Mouse (Mus musculus) erythroblast, embryonic 14.5 days (primary cell): ENCODE data around the gene Gm12394. TPM values are rescaled to one million over a fixed set of nuclear protein-coding genes. Genes with fewer than 3 reads are reported as not detected.

Experiments
- H3K27me3 ChIP-seq: 2 replicates; pipeline ENCODE4 v1.6.1; 2012; ENCODE audit warnings: inconsistent platforms; ENCODE audit not compliant: control insufficient read depth
- H3K36me3 ChIP-seq: 2 replicates; pipeline ENCODE4 v1.6.1; 2012; ENCODE audit warnings: mild to moderate bottlenecking, inconsistent platforms; ENCODE audit not compliant: control insufficient read depth
- H3K4me1 ChIP-seq: 2 replicates; pipeline ENCODE4 v1.6.1; 2012; ENCODE audit warnings: inconsistent platforms; ENCODE audit not compliant: control insufficient read depth
- H3K4me3 ChIP-seq: replicated peaks from 2 replicates; pipeline ENCODE3; 2012; ENCODE audit warnings: moderate library complexity, mild to moderate bottlenecking, inconsistent platforms
- H3K9me3 ChIP-seq: 2 replicates; pipeline ENCODE4 v1.6.1; 2012; ENCODE audit warnings: low read length, inconsistent platforms, mixed read lengths; ENCODE audit not compliant: control insufficient read depth
- GATA1 ChIP-seq: IDR thresholded peaks from 2 replicates; pipeline ENCODE4 v1.6.1; 2012; ENCODE audit warnings: low read length, inconsistent platforms, mixed read lengths
- TAL1 ChIP-seq: IDR thresholded peaks from 3 replicates; pipeline ENCODE4 v1.6.1; 2012; ENCODE audit warnings: low read length, inconsistent platforms, mixed read lengths
- polyA plus RNA-seq: library from polyadenylated mRNA; stranded (reverse); fragments of >175 nt; gene quantifications from 2 replicates; pipeline ENCODE4 v1.2.3, GENCODE M21; 2012

The Gm12394 gene
- polyA plus RNA-seq, 1 experiment: not detected

GRCm38 (mm10) chr4:42888806-42889205 is 32.2 kb upstream of the Gm12394 start:
- Histone ChIP-seq H3K9me3 (no peaks in the 10 kb centered on the region), H3K36me3 (no peaks in the 10 kb centered on the region), H3K4me3 (no peak overlapping the region), H3K27me3 (peaks cover 4% of the 10 kb centered on the region), H3K4me1 (no peaks in the 10 kb centered on the region)
- TF ChIP-seq TAL1: no peak
- TF ChIP-seq GATA1: no peak

DNA sequence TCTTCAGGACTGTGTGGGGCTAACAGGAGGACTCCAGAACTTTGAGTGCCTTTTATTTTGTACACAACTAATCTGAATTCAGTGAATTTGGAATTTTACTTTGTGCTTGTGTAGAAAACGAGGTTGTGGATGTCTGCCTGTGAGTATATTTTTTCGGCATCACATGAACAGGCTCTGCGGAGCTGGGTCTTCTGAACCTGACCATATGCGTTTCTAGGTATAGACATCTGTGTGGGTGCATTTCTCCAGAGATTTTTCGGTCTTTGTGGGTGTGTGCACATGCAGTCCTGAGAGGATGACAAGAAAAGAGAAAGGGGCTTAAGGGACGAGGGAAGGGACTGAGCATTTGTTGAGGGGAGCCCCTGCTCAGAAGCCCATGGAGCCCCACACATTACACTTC is 30.4 kb upstream of the Gm12394 start:
- no peak overlapping the region for H3K4me3 ChIP-seq
- no peaks in the 10 kb centered on the region for H3K36me3 ChIP-seq
- TF ChIP-seq TAL1: no peak
- TF ChIP-seq GATA1: no peak
- no peaks in the 10 kb centered on the region for H3K4me1 ChIP-seq
- no peaks in the 10 kb centered on the region for H3K9me3 ChIP-seq
- peaks cover 4% of the 10 kb centered on the region for H3K27me3 ChIP-seq

DNA sequence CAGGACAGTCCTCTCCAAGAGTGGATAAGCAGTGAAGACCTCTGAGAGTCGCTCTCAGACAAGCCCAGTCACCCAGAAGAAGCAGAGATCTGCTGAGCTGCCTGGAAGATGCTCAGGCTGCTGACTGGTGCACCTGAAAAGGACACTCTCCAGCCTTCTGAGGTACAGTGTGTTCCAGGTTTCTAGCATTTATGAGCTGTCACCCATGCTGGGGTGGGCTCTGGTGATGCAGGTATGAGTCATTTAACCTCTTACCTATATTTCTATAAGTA is 24.0 kb upstream of the Gm12394 start:
- H3K27me3 ChIP-seq: peaks cover 2% of the 10 kb centered on the region; the same call in 1 of the 2 replicates
- peak overlapping the region; percentile 29 for H3K4me3 ChIP-seq
- H3K9me3 ChIP-seq: no peaks in the 10 kb centered on the region
- TF ChIP-seq TAL1 (no peak), GATA1 (no peak)
- H3K36me3 ChIP-seq: no peaks in the 10 kb centered on the region
- H3K4me1 ChIP-seq: peaks cover 17% of the 10 kb centered on the region

DNA sequence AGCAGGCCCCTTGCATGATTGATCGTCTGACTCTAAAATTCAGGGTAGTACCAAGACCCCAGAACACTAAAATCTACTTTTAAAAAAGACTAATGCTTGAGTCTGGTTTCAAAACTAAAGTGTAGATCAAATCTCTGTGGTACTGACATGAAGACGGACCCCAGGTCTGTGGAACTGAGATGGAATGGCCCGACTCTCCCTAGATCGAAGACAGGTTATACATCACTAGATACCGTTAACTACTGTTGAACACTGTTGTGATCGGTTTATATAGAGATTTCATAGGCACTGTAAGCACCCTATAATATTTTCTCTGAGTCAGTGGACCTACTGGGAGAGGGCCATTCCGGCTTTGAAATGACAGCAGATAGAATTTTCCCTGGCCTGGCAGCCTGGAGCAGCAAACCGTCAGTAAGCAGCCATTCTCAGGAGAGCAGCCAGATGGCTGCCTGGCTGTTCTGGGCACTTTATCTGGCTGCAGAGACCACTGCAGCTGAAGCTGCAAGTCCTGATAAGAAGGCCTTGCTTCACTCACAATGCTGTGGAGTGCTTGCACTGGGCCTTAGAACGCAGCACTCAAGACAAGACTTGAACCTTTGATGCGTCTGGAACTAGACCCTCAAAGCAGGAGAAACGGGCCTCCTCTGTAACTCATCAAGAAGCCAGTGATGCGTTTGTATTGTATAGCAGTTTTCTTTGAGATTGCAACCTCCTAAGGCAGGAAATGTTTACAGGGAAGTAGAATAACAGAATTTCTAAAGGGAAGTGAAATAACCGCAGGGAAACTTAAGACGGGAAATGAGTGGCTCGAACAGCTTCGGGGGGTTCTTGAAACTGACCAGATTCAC is 23.5 kb upstream of the Gm12394 start:
- no peaks in the 10 kb centered on the region for H3K36me3 ChIP-seq
- H3K4me1 ChIP-seq: peaks cover 17% of the 10 kb centered on the region
- H3K9me3 ChIP-seq: no peaks in the 10 kb centered on the region
- no peaks in the 10 kb centered on the region for H3K27me3 ChIP-seq
- TF ChIP-seq TAL1: peak; percentile 80
- peak; percentile 86 for TF ChIP-seq GATA1
- peak overlapping the region; percentile 29 for H3K4me3 ChIP-seq

DNA sequence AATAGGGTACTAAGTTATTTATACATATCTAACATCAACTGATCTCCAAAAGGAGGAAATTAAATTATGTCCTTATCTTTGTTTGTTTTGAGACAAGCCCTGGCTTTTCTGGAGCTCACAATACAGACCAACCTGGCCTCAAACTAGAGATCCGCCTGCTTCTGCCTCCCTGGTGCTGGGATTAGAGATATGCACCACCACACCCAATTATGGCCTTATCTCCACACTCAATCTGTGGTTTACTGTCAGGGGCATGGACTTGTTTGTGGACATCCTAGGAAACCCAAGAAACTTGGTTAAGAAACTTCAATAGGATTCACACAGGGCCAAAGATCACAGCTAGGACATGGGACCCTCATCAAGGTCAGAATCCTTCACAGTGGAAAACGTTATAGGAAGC is 21.1 kb upstream of the Gm12394 start:
- no peak overlapping the region for H3K4me3 ChIP-seq
- H3K36me3 ChIP-seq: no peaks in the 10 kb centered on the region
- no peak for TF ChIP-seq TAL1
- no peak for TF ChIP-seq GATA1
- no peaks in the 10 kb centered on the region for H3K9me3 ChIP-seq
- H3K27me3 ChIP-seq: no peaks in the 10 kb centered on the region
- peaks cover 17% of the 10 kb centered on the region for H3K4me1 ChIP-seq

- TF ChIP-seq TAL1: no peak
- no peak for TF ChIP-seq GATA1
- Histone ChIP-seq H3K9me3 (no peaks in the 10 kb centered on the region), H3K4me3 (no peak overlapping the region), H3K27me3 (no peaks in the 10 kb centered on the region), H3K36me3 (no peaks in the 10 kb centered on the region), H3K4me1 (peaks cover 17% of the 10 kb centered on the region)
These were observed 20.2 kb upstream of the Gm12394 start for GRCm38 (mm10) chr4:42876586-42877291.

GRCm38 (mm10) chr4:42874134-42874533 is 17.6 kb upstream of the Gm12394 start, which contains the start of gene Fam205c:
Gene Fam205c (minus strand): TSS chr4:42874234.
- Histone ChIP-seq H3K4me1 (no peaks in the 10 kb centered on the region; the same call in 1 of the 2 replicates), H3K4me3 (no peak within 1 kb of the TSS), H3K27me3 (no peaks in the 10 kb centered on the region), H3K36me3 (no peaks in the 10 kb centered on the region), H3K9me3 (no peaks in the 10 kb centered on the region)
- TF ChIP-seq TAL1 (no peak), GATA1 (no peak)

GRCm38 (mm10) chr4:42872746-42873435 is 16.3 kb upstream of the Gm12394 start:
- Histone ChIP-seq H3K9me3 (no peaks in the 10 kb centered on the region), H3K4me3 (no peak overlapping the region), H3K27me3 (no peaks in the 10 kb centered on the region), H3K4me1 (no peaks in the 10 kb centered on the region), H3K36me3 (no peaks in the 10 kb centered on the region)
- no peak for TF ChIP-seq GATA1
- no peak for TF ChIP-seq TAL1

DNA sequence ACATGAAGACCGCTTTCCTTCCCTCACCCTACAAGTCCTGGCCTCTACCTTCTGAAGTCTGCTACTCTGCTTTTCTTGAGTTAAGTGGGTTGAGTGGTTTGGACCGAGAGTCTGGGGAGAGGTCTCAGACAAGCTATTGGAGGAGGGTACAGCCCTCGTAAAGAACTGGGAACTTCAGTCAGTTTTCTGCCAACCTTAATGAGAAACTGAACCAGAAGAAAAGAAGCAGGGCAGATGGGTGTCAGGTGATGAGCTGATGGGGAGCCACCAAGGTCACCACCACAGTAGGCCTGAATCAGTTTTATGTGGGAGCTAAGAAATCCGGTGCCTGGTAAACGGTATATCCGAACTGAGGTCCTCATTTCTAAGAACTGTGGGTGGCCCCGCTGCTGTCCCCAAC is 15.6 kb upstream of the Gm12394 start:
- Histone ChIP-seq H3K36me3 (no peaks in the 10 kb centered on the region), H3K27me3 (no peaks in the 10 kb centered on the region), H3K4me1 (no peaks in the 10 kb centered on the region; the same call in 1 of the 2 replicates), H3K4me3 (no peak overlapping the region), H3K9me3 (no peaks in the 10 kb centered on the region)
- TF ChIP-seq TAL1 (no peak), GATA1 (no peak)
